Mouse (Mus musculus) neutrophil, adult 83 days (primary cell): Measurements from ENCODE around the gene Lrfn4. TPM values are rescaled to one million over a fixed set of nuclear protein-coding genes. Genes with fewer than 3 reads are reported as not detected.

Experiments
- total RNA-seq, 2 experiments: library from RNA; stranded (reverse); gene quantifications; one replicate each; pipeline ENCODE4 v1.2.4; 2023

Lrfn4 gene
- under 1 TPM; 0.44 to 0.62 TPM for total RNA-seq

GRCm38 (mm10) chr19:4615151-4616093 lies at the start of gene Lrfn4:
Lrfn4 (minus strand) TSS chr19:4615667.

GRCm38 (mm10) chr19:4625179-4625828 lies 9.8 kb upstream of the Lrfn4 start, which contains the start of gene Rce1:
Rce1 (minus strand) TSS chr19:4625641.

Other genes starting within 250 kb of the Lrfn4 start
- 100 to 1,000 TPM in 1 of 2 experiments, 10 to 100 TPM in 1; 90.4 to 121 TPM for gene Kdm2a, start 217.4 kb downstream of the Lrfn4 start, total RNA-seq
- gene Rhod, start 176.2 kb downstream of the Lrfn4 start, total RNA-seq = not detected
- gene Syt12, start 138.2 kb downstream of the Lrfn4 start, total RNA-seq = not detected
- gene 2010003K11Rik, start 117.1 kb downstream of the Lrfn4 start, total RNA-seq = not detected
- 1 to 10 TPM; 6.3 to 9.4 TPM for gene Pcx, start 105.2 kb downstream of the Lrfn4 start, total RNA-seq
- gene Rce1, start 10.0 kb upstream of the Lrfn4 start, total RNA-seq = 10 to 100 TPM; 13.8 to 16.1 TPM
- not detected for gene Gm960, start 83.0 kb upstream of the Lrfn4 start, total RNA-seq
- gene Sptbn2, start 95.5 kb upstream of the Lrfn4 start, total RNA-seq = under 1 TPM in 1 of 2 experiments, not detected in 1; 0.49 TPM
- gene Rbm4b, start 140.8 kb upstream of the Lrfn4 start, total RNA-seq = 1 to 10 TPM; 4.8 to 7.0 TPM
- gene Rbm4, start 178.2 kb upstream of the Lrfn4 start, total RNA-seq = 10 to 100 TPM; 39.5 to 45.5 TPM
- 10 to 100 TPM; 12.1 to 12.5 TPM for gene Gm21992, start 195.9 kb upstream of the Lrfn4 start, total RNA-seq
- 10 to 100 TPM; 49.8 to 56.3 TPM for gene Rbm14, start 196.0 kb upstream of the Lrfn4 start, total RNA-seq
- 10 to 100 TPM; 14.6 to 15.8 TPM for gene Ccs, start 223.7 kb upstream of the Lrfn4 start, total RNA-seq
- gene Ccdc87, start 223.7 kb upstream of the Lrfn4 start, total RNA-seq = not detected
- 1 to 10 TPM; 1.8 to 5.3 TPM for gene Ctsf, start 239.5 kb upstream of the Lrfn4 start, total RNA-seq